Mouse (Mus musculus) left cerebral cortex, postnatal 14 days (tissue): ENCODE data around the gene Cdk8. TPM values are rescaled to one million over a fixed set of nuclear protein-coding genes. Genes with fewer than 3 reads are reported as not detected.

ENCODE experiments used
- DNase-seq, 2 experiments: peaks; one replicate each; pipeline ENCODE4 v3.0.0; 2021 to 2022; ENCODE audit warnings: low spot score in 2 of 2, mixed read lengths in 1 of 2
- intact Hi-C: fragments of 180-260 bp; cut with DNase I; formaldehyde crosslinking; loops from one replicate; pipeline ENCODE4 v1.15.1; 2025
- total RNA-seq, 2 experiments: library from RNA; stranded (reverse); gene quantifications; 2 replicates each; pipeline ENCODE4 v1.2.3; 2021

Cdk8 gene
- total RNA-seq, 2 experiments from 2014 or later: 42.2 to 45.8 TPM

GRCm38 (mm10) chr5:146229869-146230650, 970 bp upstream of the Cdk8 start:
- intact Hi-C loops: no loop called here
- no peak for DNase-seq

- DNase-seq: no peak
- intact Hi-C loops: no loop called here
Observed at GRCm38 (mm10) chr5:146231655-146231996, 596 bp downstream of the Cdk8 start.

- no peak for DNase-seq
- intact Hi-C loops: no loop called here
Observed at GRCm38 (mm10) chr5:146232056-146232675, 1.1 kb downstream of the Cdk8 start.

- intact Hi-C loops: no loop called here
- no peak for DNase-seq
Observed at GRCm38 (mm10) chr5:146232816-146233215, 1.8 kb downstream of the Cdk8 start.

GRCm38 (mm10) chr5:146234336-146234735, 3.3 kb downstream of the Cdk8 start:
- intact Hi-C loops: no loop called here
- no peak for DNase-seq

- no peak for DNase-seq
- intact Hi-C loops: no loop called here
Observed at GRCm38 (mm10) chr5:146238274-146238673, 7.2 kb downstream of the Cdk8 start.

- no peak for DNase-seq
- intact Hi-C loops: no loop called here
Observed at GRCm38 (mm10) chr5:146240771-146241170, 9.7 kb downstream of the Cdk8 start.

GRCm38 (mm10) chr5:146241202-146241601, 10.2 kb downstream of the Cdk8 start:
- intact Hi-C loops: no loop called here
- DNase-seq: no peak

GRCm38 (mm10) chr5:146245193-146245592, 14.2 kb downstream of the Cdk8 start:
- intact Hi-C loops: no loop called here

GRCm38 (mm10) chr5:146245646-146246370, 14.8 kb downstream of the Cdk8 start:
- DNase-seq: no peak
- intact Hi-C loops: no loop called here

More at GRCm38 (mm10) chr5:146245193-146245592, 14.2 kb downstream of the Cdk8 start:
- DNase-seq: no peak

GRCm38 (mm10) chr5:146246386-146246785, 15.4 kb downstream of the Cdk8 start:
- no peak for DNase-seq
- intact Hi-C loops: no loop called here

- no peak for DNase-seq
- intact Hi-C loops: no loop called here
Observed at GRCm38 (mm10) chr5:146247709-146248108, 16.7 kb downstream of the Cdk8 start.

- no peak for DNase-seq
- intact Hi-C loops: no loop called here
Observed at GRCm38 (mm10) chr5:146248746-146249145, 17.7 kb downstream of the Cdk8 start.

GRCm38 (mm10) chr5:146250369-146251075, 19.5 kb downstream of the Cdk8 start:
- DNase-seq: no peak
- intact Hi-C loops: no loop called here

- no peak for DNase-seq
- intact Hi-C loops: no loop called here
Observed at GRCm38 (mm10) chr5:146251663-146252429, 20.8 kb downstream of the Cdk8 start.

- no peak for DNase-seq
Observed at GRCm38 (mm10) chr5:146253644-146254043, 22.6 kb downstream of the Cdk8 start.

GRCm38 (mm10) chr5:146260003-146260402, 29.0 kb downstream of the Cdk8 start:
- intact Hi-C loops: no loop called here
- no peak for DNase-seq

More at GRCm38 (mm10) chr5:146253644-146254043, 22.6 kb downstream of the Cdk8 start:
- intact Hi-C loops: no loop called here

- no peak for DNase-seq
- intact Hi-C loops: no loop called here
Observed at GRCm38 (mm10) chr5:146265934-146266591, 35.0 kb downstream of the Cdk8 start.

- intact Hi-C loops: no loop called here
- DNase-seq: no peak
Observed at GRCm38 (mm10) chr5:146267776-146268175, 36.7 kb downstream of the Cdk8 start.
